Mouse (Mus musculus): ENCODE measurements at regions not wholly inside any gene's neighbourhood (a gene's known extent, or its start where the extent isn't known, plus 50 kb on each side); places are given as distances from the start of the nearest gene placed in this dataset.

- Histone ChIP-seq H3K27me3 (replicated peaks) (no peaks in the 10 kb centered on the region), H3K27ac (no peak overlapping the region), H3K9ac (no peak overlapping the region), H3K4me3 (no peak overlapping the region), H3K4me2 (replicated peaks) (no peak overlapping the region), H3K9me3 (no peaks in the 10 kb centered on the region), H3K36me3 (no peaks in the 10 kb centered on the region), H3K4me1 (no peaks in the 10 kb centered on the region)
- ATAC-seq (ENCODE audit: low FRiP score, low read depth) = 0 out of 2 replicates have a peak, but pooled peaks have one; percentile 17
- 60% methylated on average over 1 of the region's 1 CpGs for WGBS
Observed at GRCm38 (mm10) chr19:52048378-52048978, 215.6 kb upstream of the Ins1 start.

DNA sequence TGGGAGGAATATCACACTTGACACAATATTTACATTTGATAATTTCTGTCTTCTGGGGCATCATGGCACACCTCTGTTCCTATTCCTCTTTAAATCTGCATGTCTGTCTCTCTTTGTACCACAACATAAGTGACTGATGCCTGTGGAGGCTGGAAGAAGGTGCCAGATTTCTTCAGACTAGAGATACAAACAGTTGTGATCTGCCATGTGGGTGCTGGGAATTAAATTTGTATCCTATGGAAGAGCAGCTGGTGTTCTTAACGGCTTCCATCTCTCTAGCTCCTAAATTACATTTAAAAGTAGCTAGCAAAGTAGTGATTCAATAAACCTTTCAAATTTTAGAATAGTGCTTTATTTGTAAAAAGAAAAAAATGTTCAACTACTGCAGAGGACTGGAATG lies 195.3 kb upstream of the Ins1 start:
- no peaks in the 10 kb centered on the region for H3K27me3 ChIP-seq (replicated peaks)
- H3K4me3 ChIP-seq = no peak overlapping the region
- H3K4me2 ChIP-seq (replicated peaks) = no peak overlapping the region
- no peaks in the 10 kb centered on the region for H3K4me1 ChIP-seq
- no peaks in the 10 kb centered on the region for H3K36me3 ChIP-seq
- ATAC-seq (ENCODE audit: low FRiP score, low read depth) = no peak
- H3K9ac ChIP-seq = no peak overlapping the region
- H3K27ac ChIP-seq = no peak overlapping the region
- H3K9me3 ChIP-seq = no peaks in the 10 kb centered on the region
- WGBS = 89% methylated on average over 1 of the region's 1 CpGs

- H3K9me3 ChIP-seq = no peaks in the 10 kb centered on the region
- no peak overlapping the region for H3K27ac ChIP-seq
- WGBS = 75% methylated on average over 4 of the region's 4 CpGs
- H3K4me1 ChIP-seq = no peaks in the 10 kb centered on the region
- no peaks in the 10 kb centered on the region for H3K36me3 ChIP-seq
- H3K4me2 ChIP-seq (replicated peaks) = no peak overlapping the region
- no peak overlapping the region for H3K4me3 ChIP-seq
- no peak for ATAC-seq (ENCODE audit: low FRiP score, low read depth)
- H3K27me3 ChIP-seq (replicated peaks) = no peaks in the 10 kb centered on the region
- no peak overlapping the region for H3K9ac ChIP-seq
Observed at GRCm38 (mm10) chr19:52069919-52070528, 194.1 kb upstream of the Ins1 start.

DNA sequence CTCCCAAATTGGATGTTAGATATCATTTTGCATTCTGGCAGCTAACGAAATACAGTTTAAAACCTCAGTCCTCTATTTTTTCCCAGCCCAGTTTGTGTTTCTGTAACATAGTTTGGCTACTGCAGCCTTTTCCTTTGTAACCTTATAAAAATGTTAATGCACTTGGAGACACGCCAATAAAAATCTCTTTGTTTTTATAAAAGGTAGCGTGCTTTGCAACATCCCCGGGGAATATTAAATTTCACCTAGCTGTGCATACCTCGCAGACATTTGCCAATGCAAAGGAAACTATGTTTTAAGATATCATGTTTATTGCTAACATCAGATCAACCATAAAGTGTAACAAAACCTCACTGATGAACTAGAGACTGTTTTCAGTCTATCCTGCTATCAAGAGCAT lies 192.9 kb upstream of the Ins1 start:
- Histone ChIP-seq H3K36me3 (no peaks in the 10 kb centered on the region), H3K4me3 (no peak overlapping the region), H3K27me3 (replicated peaks) (no peaks in the 10 kb centered on the region), H3K9ac (no peak overlapping the region), H3K9me3 (no peaks in the 10 kb centered on the region), H3K4me1 (no peaks in the 10 kb centered on the region), H3K27ac (no peak overlapping the region), H3K4me2 (replicated peaks) (no peak overlapping the region)
- no peak for ATAC-seq (ENCODE audit: low FRiP score, low read depth)
- 75% methylated on average over 5 of the region's 5 CpGs for WGBS

DNA sequence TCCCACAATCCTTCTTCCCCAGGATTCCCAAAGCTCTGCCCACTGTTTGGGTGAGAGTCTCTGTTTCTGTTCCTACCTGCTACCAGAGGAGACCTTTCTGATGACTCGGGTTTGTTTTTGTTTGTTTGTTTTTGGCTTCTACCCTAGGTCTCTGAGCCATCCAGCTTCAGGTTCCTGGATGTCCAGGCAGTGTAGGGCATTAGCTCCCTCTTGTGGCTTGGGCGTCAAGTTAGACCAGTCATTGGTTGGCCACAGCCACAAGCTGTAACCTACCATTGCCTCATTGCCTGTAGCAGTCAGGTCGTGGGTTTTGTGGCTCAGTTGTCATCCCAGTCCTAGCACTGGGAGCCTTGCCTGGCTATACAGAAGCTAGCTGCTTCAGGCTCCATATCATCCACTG lies 185.1 kb upstream of the Ins1 start:
- H3K4me1 ChIP-seq = no peaks in the 10 kb centered on the region
- H3K4me3 ChIP-seq = no peak overlapping the region
- no peaks in the 10 kb centered on the region for H3K9me3 ChIP-seq
- no peak for ATAC-seq (ENCODE audit: low FRiP score, low read depth)
- H3K27me3 ChIP-seq (replicated peaks) = no peaks in the 10 kb centered on the region
- no peak overlapping the region for H3K9ac ChIP-seq
- no peaks in the 10 kb centered on the region for H3K36me3 ChIP-seq
- no peak overlapping the region for H3K4me2 ChIP-seq (replicated peaks)
- 31% methylated on average over 3 of the region's 3 CpGs for WGBS
- H3K27ac ChIP-seq = no peak overlapping the region

DNA sequence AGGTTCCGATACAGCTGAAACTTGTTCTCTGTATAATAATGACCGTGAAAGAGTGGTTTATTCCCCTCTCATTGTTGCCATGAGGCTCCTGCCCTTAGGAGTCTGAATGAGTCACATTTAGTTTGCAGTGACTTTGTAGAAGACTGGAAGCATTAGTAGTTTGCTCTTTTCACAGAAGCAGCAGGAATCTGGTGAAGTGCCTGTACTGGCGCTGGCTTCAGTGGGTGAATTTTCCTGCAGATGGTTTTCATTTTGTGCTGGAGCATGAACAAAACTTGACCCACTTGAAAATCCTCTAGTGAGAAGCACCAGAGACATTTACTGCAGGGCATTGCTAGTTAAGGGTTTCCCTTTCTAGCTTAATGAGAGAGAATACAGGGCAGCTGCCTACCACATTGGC lies 151.7 kb upstream of the Ins1 start:
- H3K27ac ChIP-seq = no peak overlapping the region
- no peaks in the 10 kb centered on the region for H3K9me3 ChIP-seq
- H3K9ac ChIP-seq = no peak overlapping the region
- no peaks in the 10 kb centered on the region for H3K4me1 ChIP-seq
- no peak overlapping the region for H3K4me2 ChIP-seq (replicated peaks)
- WGBS = 25% methylated on average over 3 of the region's 3 CpGs
- no peaks in the 10 kb centered on the region for H3K36me3 ChIP-seq
- no peaks in the 10 kb centered on the region for H3K27me3 ChIP-seq (replicated peaks)
- H3K4me3 ChIP-seq = no peak overlapping the region
- ATAC-seq (ENCODE audit: low FRiP score, low read depth) = no peak

All from neural tube, embryonic 12.5 days (tissue).